Mouse (Mus musculus) monocyte, adult 59 days (primary cell): Measurements from ENCODE around the gene Lcor. TPM values are rescaled to one million over a fixed set of nuclear protein-coding genes. Genes with fewer than 3 reads are reported as not detected.

Source experiments
- total RNA-seq, 2 experiments: library from RNA; stranded (reverse); gene quantifications; one replicate each; pipeline ENCODE4 v1.2.4; 2023

Lcor gene
- total RNA-seq, result 10 to 100 TPM; 25.7 to 25.9 TPM

GRCm38 (mm10) chr19:41482190-41482908 is at the start of gene Lcor:
Gene Lcor, plus strand, starts transcription at chr19:41482637.

GRCm38 (mm10) chr19:41581706-41582420 is 99.4 kb downstream of the Lcor start, which contains the start of gene Gm340:
Gene Gm340, plus strand, starts transcription at chr19:41582370.

Other genes starting within 250 kb of the Lcor start
- 100 to 1,000 TPM; 118 to 119 TPM for gene Tm9sf3, start 218.6 kb upstream of the Lcor start, total RNA-seq
- 100 to 1,000 TPM; 193 TPM for gene Pik3ap1, start 97.5 kb upstream of the Lcor start, total RNA-seq
- gene Gm340, start 99.7 kb downstream of the Lcor start, total RNA-seq, result 10 to 100 TPM; 21.6 to 21.9 TPM